Comparison of ENCODE assay signal across 34 mouse cellular contexts in genomic region chr1:190183574-190183973, GRCm38 (mm10).
"Had no signal": no experiment of that assay in that cellular context is flagged by ENCODE, and none has a peak within 500 bp of the region (broad histone marks: within the 10 kb centered on the region; RNA-seq: fewer than 3 reads in every experiment).

No protein-coding gene starts in this region.

- H3K4me2 ChIP-seq: heart, embryonic 11.5 days; heart, embryonic 12.5 days; heart, embryonic 13.5 days; heart, embryonic 15.5 days; hindbrain, embryonic 12.5 days; hindbrain, embryonic 13.5 days; hindbrain, embryonic 14.5 days; hindbrain, embryonic 15.5 days; intestine, embryonic 15.5 days; kidney, embryonic 15.5 days had no signal

- H3K9ac ChIP-seq: heart, embryonic 12.5 days; heart, embryonic 13.5 days; heart, embryonic 15.5 days; hindbrain, embryonic 12.5 days; hindbrain, embryonic 13.5 days; hindbrain, embryonic 14.5 days; hindbrain, embryonic 15.5 days; intestine, embryonic 15.5 days; kidney, embryonic 15.5 days had no signal

- H3K9me3 ChIP-seq: heart, embryonic 13.5 days; heart, embryonic 15.5 days; hindbrain, embryonic 10.5 days; hindbrain, embryonic 12.5 days; hindbrain, embryonic 13.5 days; hindbrain, embryonic 15.5 days; intestine, embryonic 15.5 days; kidney, embryonic 15.5 days had no signal

- H3K27ac ChIP-seq: heart, embryonic 13.5 days; heart, embryonic 15.5 days; hindbrain, embryonic 10.5 days; hindbrain, embryonic 12.5 days; hindbrain, embryonic 13.5 days; hindbrain, embryonic 14.5 days; hindbrain, embryonic 15.5 days; hindbrain, postnatal 0 days; intestine, embryonic 15.5 days; kidney, embryonic 15.5 days; kidney, postnatal 0 days had no signal

- H3K4me1 ChIP-seq: hindbrain, embryonic 12.5 days; hindbrain, embryonic 13.5 days; hindbrain, embryonic 15.5 days; intestine, embryonic 15.5 days; kidney, embryonic 15.5 days had no signal

- H3K27me3 ChIP-seq: heart, embryonic 12.5 days; heart, embryonic 13.5 days; heart, embryonic 15.5 days; hindbrain, embryonic 15.5 days; intestine, embryonic 15.5 days had no signal

- H3K36me3 ChIP-seq: heart, embryonic 12.5 days; heart, embryonic 13.5 days; heart, embryonic 15.5 days; hindbrain, embryonic 10.5 days; hindbrain, embryonic 12.5 days; hindbrain, embryonic 13.5 days; hindbrain, embryonic 15.5 days; intestine, embryonic 15.5 days; kidney, embryonic 15.5 days had no signal

- H3K4me3 ChIP-seq: heart, embryonic 12.5 days; heart, embryonic 13.5 days; heart, embryonic 15.5 days; hindbrain, embryonic 10.5 days; hindbrain, embryonic 12.5 days; hindbrain, embryonic 13.5 days; hindbrain, embryonic 15.5 days; intestine, embryonic 15.5 days; kidney, embryonic 15.5 days; layer of hippocampus, adult 2 months had no signal

- DNase-seq: heart, postnatal 10 days; heart, postnatal 14 days; heart, postnatal 36 days; heart, postnatal 4 days; kidney, adult 11 months; kidney, adult 18-20 months; kidney, adult 2 months; kidney, adult 8-10 months; kidney, adult 9 months; kidney, postnatal 10 days; kidney, postnatal 14 days; kidney, postnatal 25 days; kidney, postnatal 36 days; kidney, postnatal 4 days; layer of hippocampus, adult 9-11 months; layer of hippocampus, postnatal 36 days had no signal

- ATAC-seq: hindbrain, embryonic 16.5 days; hindbrain, postnatal 0 days; inflammation-experienced regulatory T-cells, adult 6 months; intestine, embryonic 15.5 days; intestine, embryonic 16.5 days; intestine, postnatal 0 days had no signal
